Mouse (Mus musculus): ENCODE measurements around the gene Taar9. TPM values are rescaled to one million over a fixed set of nuclear protein-coding genes. Genes with fewer than 3 reads are reported as not detected.
"Not testable (repeated sequence)": the region's sequence is repeated elsewhere in the genome, so short reads cannot be mapped to it uniquely, and the experiment has no call there.

The Taar9 gene
- not detected in 2 replicates for polyA plus RNA-seq (2016; fragmentation: Nextera tagmentation; extraction: Ambion mirVana)

GRCm38 (mm10) chr10:24109434-24109833, at the start of gene Taar9:
Gene Taar9, minus strand, starts transcription at chr10:24109534.
- H3K27me3 ChIP-seq; H3K9ac ChIP-seq (replicated peaks); H3K4me2 ChIP-seq (replicated peaks); H3K4me3 ChIP-seq; H3K4me1 ChIP-seq; H3K27ac ChIP-seq (replicated peaks); H3K36me3 ChIP-seq; H3K9me3 ChIP-seq; ATAC-seq (ENCODE audit: low FRiP score, low read depth): not testable (repeated sequence)
- WGBS, result 86% methylated on average over 8 of the region's 8 CpGs

- WGBS, result 95% methylated on average over 12 of the region's 12 CpGs
- H3K27me3 ChIP-seq, result no peaks in the 10 kb centered on the region
- no peak overlapping the region for H3K27ac ChIP-seq (replicated peaks)
- H3K36me3 ChIP-seq, result peaks cover 39% of the 10 kb centered on the region
- H3K9ac ChIP-seq (replicated peaks), result no peak overlapping the region
- no peak overlapping the region for H3K4me3 ChIP-seq
- no peak for ATAC-seq (ENCODE audit: low FRiP score, low read depth)
- no peaks in the 10 kb centered on the region for H3K9me3 ChIP-seq
- no peaks in the 10 kb centered on the region for H3K4me1 ChIP-seq
- no peak overlapping the region for H3K4me2 ChIP-seq (replicated peaks)
Observed at GRCm38 (mm10) chr10:24158470-24159254, 49.3 kb upstream of the Taar9 start.

GRCm38 (mm10) chr10:24150086-24150485, 40.8 kb upstream of the Taar9 start:
- Histone ChIP-seq H3K4me1 (peaks cover 5% of the 10 kb centered on the region; the same call in 1 of the 2 replicates), H3K27me3 (no peaks in the 10 kb centered on the region), H3K4me2 (replicated peaks) (peak overlapping the region; percentile 62), H3K9ac (replicated peaks) (no peak overlapping the region; the same call in 1 of the 2 replicates), H3K27ac (replicated peaks) (no peak overlapping the region), H3K36me3 (no peaks in the 10 kb centered on the region), H3K9me3 (no peaks in the 10 kb centered on the region), H3K4me3 (peak overlapping the region; percentile 84)
- no peak for ATAC-seq (ENCODE audit: low FRiP score, low read depth)
- WGBS, result 61% methylated on average over 7 of the region's 7 CpGs

GRCm38 (mm10) chr10:24149135-24149781, 39.9 kb upstream of the Taar9 start, which contains the start of gene Stx7:
Gene Stx7, plus strand, starts transcription at chr10:24149302.
- no peaks in the 10 kb centered on the region for H3K9me3 ChIP-seq
- peak within 1 kb of the TSS; percentile 78 for H3K9ac ChIP-seq (replicated peaks)
- H3K27ac ChIP-seq (replicated peaks), result peak within 1 kb of the TSS; percentile 75
- no peaks in the 10 kb centered on the region for H3K27me3 ChIP-seq
- peaks cover 5% of the 10 kb centered on the region; the same call in 1 of the 2 replicates for H3K4me1 ChIP-seq
- no peaks in the 10 kb centered on the region for H3K36me3 ChIP-seq
- H3K4me2 ChIP-seq (replicated peaks), result peak within 1 kb of the TSS; percentile 62
- H3K4me3 ChIP-seq, result peak within 1 kb of the TSS; percentile 84
- peak; percentile 99 for ATAC-seq (ENCODE audit: low FRiP score, low read depth)
- WGBS, result 0% methylated on average over 39 of the region's 45 CpGs

- H3K27me3 ChIP-seq, result no peaks in the 10 kb centered on the region
- WGBS, result 90% methylated on average over 3 of the region's 3 CpGs
- H3K36me3 ChIP-seq, result no peaks in the 10 kb centered on the region
- no peak overlapping the region for H3K4me2 ChIP-seq (replicated peaks)
- no peak overlapping the region for H3K9ac ChIP-seq (replicated peaks)
- no peak for ATAC-seq (ENCODE audit: low FRiP score, low read depth)
- no peak overlapping the region for H3K27ac ChIP-seq (replicated peaks)
- H3K9me3 ChIP-seq, result no peaks in the 10 kb centered on the region
- H3K4me3 ChIP-seq, result no peak overlapping the region
- no peaks in the 10 kb centered on the region for H3K4me1 ChIP-seq
Observed at GRCm38 (mm10) chr10:24142735-24143134, 33.4 kb upstream of the Taar9 start.

- Histone ChIP-seq H3K4me3 (no peak overlapping the region), H3K4me2 (replicated peaks) (no peak overlapping the region), H3K36me3 (no peaks in the 10 kb centered on the region), H3K9ac (replicated peaks) (no peak overlapping the region), H3K27me3 (no peaks in the 10 kb centered on the region), H3K9me3 (no peaks in the 10 kb centered on the region), H3K27ac (replicated peaks) (no peak overlapping the region), H3K4me1 (no peaks in the 10 kb centered on the region)
- 96% methylated on average over 2 of the region's 2 CpGs for WGBS
- ATAC-seq (ENCODE audit: low FRiP score, low read depth), result no peak
Observed at GRCm38 (mm10) chr10:24138623-24139261, 29.4 kb upstream of the Taar9 start.

GRCm38 (mm10) chr10:24134071-24134645, 24.8 kb upstream of the Taar9 start:
- WGBS, result 58% methylated on average over 7 of the region's 7 CpGs

GRCm38 (mm10) chr10:24133132-24133531, 23.8 kb upstream of the Taar9 start:
- no peak overlapping the region for H3K4me2 ChIP-seq (replicated peaks)
- H3K27me3 ChIP-seq, result no peaks in the 10 kb centered on the region
- H3K4me1 ChIP-seq, result peaks cover 4% of the 10 kb centered on the region; the same call in 1 of the 2 replicates
- no peak overlapping the region for H3K9ac ChIP-seq (replicated peaks)
- no peak for ATAC-seq (ENCODE audit: low FRiP score, low read depth)
- H3K4me3 ChIP-seq, result no peak overlapping the region
- H3K9me3 ChIP-seq, result no peaks in the 10 kb centered on the region
- no peak overlapping the region for H3K27ac ChIP-seq (replicated peaks)
- WGBS, result 57% methylated on average over 2 of the region's 2 CpGs
- no peaks in the 10 kb centered on the region for H3K36me3 ChIP-seq

More at GRCm38 (mm10) chr10:24134071-24134645, 24.8 kb upstream of the Taar9 start:
- no peak overlapping the region for H3K27ac ChIP-seq (replicated peaks)
- no peak overlapping the region for H3K9ac ChIP-seq (replicated peaks)
- ATAC-seq (ENCODE audit: low FRiP score, low read depth), result no peak
- no peak overlapping the region for H3K4me3 ChIP-seq
- no peak overlapping the region for H3K4me2 ChIP-seq (replicated peaks)
- H3K36me3 ChIP-seq, result no peaks in the 10 kb centered on the region
- H3K27me3 ChIP-seq, result no peaks in the 10 kb centered on the region
- no peaks in the 10 kb centered on the region for H3K9me3 ChIP-seq
- peaks cover 4% of the 10 kb centered on the region; the same call in 1 of the 2 replicates for H3K4me1 ChIP-seq

- no peaks in the 10 kb centered on the region for H3K9me3 ChIP-seq
- H3K9ac ChIP-seq (replicated peaks), result no peak overlapping the region
- no peak overlapping the region for H3K4me3 ChIP-seq
- H3K36me3 ChIP-seq, result no peaks in the 10 kb centered on the region
- peaks cover 4% of the 10 kb centered on the region; the same call in 1 of the 2 replicates for H3K4me1 ChIP-seq
- H3K27ac ChIP-seq (replicated peaks), result no peak overlapping the region
- H3K4me2 ChIP-seq (replicated peaks), result no peak overlapping the region
- ATAC-seq (ENCODE audit: low FRiP score, low read depth), result no peak
- H3K27me3 ChIP-seq, result no peaks in the 10 kb centered on the region
- WGBS, result 9% methylated on average over 5 of the region's 5 CpGs
Observed at GRCm38 (mm10) chr10:24132273-24132672, 22.9 kb upstream of the Taar9 start.

GRCm38 (mm10) chr10:24131451-24132262, 22.3 kb upstream of the Taar9 start:
- Histone ChIP-seq H3K4me2 (replicated peaks) (peak overlapping the region; percentile 32), H3K27me3 (no peaks in the 10 kb centered on the region)
- ATAC-seq (ENCODE audit: low FRiP score, low read depth), result peak; percentile 65

More at GRCm38 (mm10) chr10:24131451-24132262, 22.3 kb upstream of the Taar9 start:
- WGBS, result 19% methylated on average over 9 of the region's 9 CpGs
- Histone ChIP-seq H3K4me3 (no peak overlapping the region), H3K36me3 (no peaks in the 10 kb centered on the region), H3K4me1 (peaks cover 4% of the 10 kb centered on the region; the same call in 1 of the 2 replicates), H3K9me3 (no peaks in the 10 kb centered on the region), H3K9ac (replicated peaks) (no peak overlapping the region), H3K27ac (replicated peaks) (no peak overlapping the region)
